Mouse (Mus musculus): ENCODE measurements around the gene Lrp4. TPM values are rescaled to one million over a fixed set of nuclear protein-coding genes. Genes with fewer than 3 reads are reported as not detected.
A peak's percentile ranks its signal among the peaks of the same experiment; 100 is the strongest.

Lrp4 gene
- polyA plus RNA-seq, 2 experiments: 0.58 to 0.70 TPM

- no peak for TF ChIP-seq EP300 (IDR thresholded peaks at IDR 0.05; ENCODE audit: low read depth)
- no peak for TF ChIP-seq CTCF (IDR thresholded peaks at IDR 0.05; ENCODE audit: low read depth)
- ATAC-seq (ENCODE audit: insufficient read depth) (no peak), DNase-seq (ENCODE audit: low read depth in 3 of 3, low spot score in 3 of 3) (no peak)
- Histone ChIP-seq H3K27ac (no peak overlapping the region), H3K4me2 (ENCODE audit: low read depth) (no peak overlapping the region), H3K9ac (replicated peaks) (no peak overlapping the region), H3K9me3 (ENCODE audit: control insufficient read depth, low read length) (no peaks in the 10 kb centered on the region), H3K4me1 (replicated peaks; ENCODE audit: control insufficient read depth in 2 of 2, insufficient read depth in 2 of 2, low read length in 1 of 2) (no peaks in the 10 kb centered on the region; a peak in 1 of 4 replicates), H3K4me3 (ENCODE audit: insufficient read depth in 1 of 2, low read depth in 2 of 2, low read length in 2 of 2) (no peak overlapping the region), H3K36me3 (replicated peaks; ENCODE audit: control insufficient read depth, insufficient read depth, low read depth) (no peaks in the 10 kb centered on the region), H3K27me3 (ENCODE audit: control insufficient read depth, insufficient read depth, low read length) (no peaks in the 10 kb centered on the region)
- 56% methylated on average over 5 of the region's 5 CpGs for WGBS (ENCODE audit: insufficient replicate concordance)
Measured at GRCm38 (mm10) chr2:91440686-91441085, 16.6 kb upstream of the Lrp4 start.

GRCm38 (mm10) chr2:91441715-91442114, 15.6 kb upstream of the Lrp4 start:
- H3K9me3 ChIP-seq (ENCODE audit: control insufficient read depth, low read length): no peaks in the 10 kb centered on the region
- H3K36me3 ChIP-seq (replicated peaks; ENCODE audit: control insufficient read depth, insufficient read depth, low read depth): no peaks in the 10 kb centered on the region
- no peaks in the 10 kb centered on the region; a peak in 1 of 4 replicates for H3K4me1 ChIP-seq (replicated peaks; ENCODE audit: control insufficient read depth in 2 of 2, insufficient read depth in 2 of 2, low read length in 1 of 2)
- H3K27ac ChIP-seq: no peak overlapping the region
- DNase-seq (ENCODE audit: low read depth in 3 of 3, low spot score in 3 of 3) (no peak), ATAC-seq (ENCODE audit: insufficient read depth) (no peak)
- 28% methylated on average over 2 of the region's 2 CpGs for WGBS (ENCODE audit: insufficient replicate concordance)
- no peaks in the 10 kb centered on the region for H3K27me3 ChIP-seq (ENCODE audit: control insufficient read depth, insufficient read depth, low read length)
- no peak overlapping the region for H3K4me2 ChIP-seq (ENCODE audit: low read depth)
- no peak overlapping the region for H3K9ac ChIP-seq (replicated peaks)
- H3K4me3 ChIP-seq (ENCODE audit: insufficient read depth in 1 of 2, low read depth in 2 of 2, low read length in 2 of 2): no peak overlapping the region
- TF ChIP-seq EP300 (IDR thresholded peaks at IDR 0.05; ENCODE audit: low read depth): no peak
- TF ChIP-seq CTCF (IDR thresholded peaks at IDR 0.05; ENCODE audit: low read depth): no peak

GRCm38 (mm10) chr2:91442241-91442640, 15.1 kb upstream of the Lrp4 start:
- Histone ChIP-seq H3K27ac (no peak overlapping the region), H3K9ac (replicated peaks) (no peak overlapping the region), H3K4me3 (ENCODE audit: insufficient read depth in 1 of 2, low read depth in 2 of 2, low read length in 2 of 2) (no peak overlapping the region), H3K36me3 (replicated peaks; ENCODE audit: control insufficient read depth, insufficient read depth, low read depth) (no peaks in the 10 kb centered on the region), H3K9me3 (ENCODE audit: control insufficient read depth, low read length) (no peaks in the 10 kb centered on the region), H3K4me1 (replicated peaks; ENCODE audit: control insufficient read depth in 2 of 2, insufficient read depth in 2 of 2, low read length in 1 of 2) (no peaks in the 10 kb centered on the region; a peak in 1 of 4 replicates), H3K27me3 (ENCODE audit: control insufficient read depth, insufficient read depth, low read length) (no peaks in the 10 kb centered on the region), H3K4me2 (ENCODE audit: low read depth) (no peak overlapping the region)
- WGBS (ENCODE audit: insufficient replicate concordance): 41% methylated on average over 1 of the region's 1 CpGs
- DNase-seq (ENCODE audit: low read depth in 3 of 3, low spot score in 3 of 3) (no peak), ATAC-seq (ENCODE audit: insufficient read depth) (no peak)
- TF ChIP-seq EP300 (IDR thresholded peaks at IDR 0.05; ENCODE audit: low read depth): no peak
- no peak for TF ChIP-seq CTCF (IDR thresholded peaks at IDR 0.05; ENCODE audit: low read depth)

GRCm38 (mm10) chr2:91444286-91444892, 12.9 kb upstream of the Lrp4 start, which contains the start of gene 1110051M20Rik:
1110051M20Rik (minus strand) TSS chr2:91444704.
- Histone ChIP-seq H3K27ac (no peak within 1 kb of the TSS), H3K36me3 (replicated peaks; ENCODE audit: control insufficient read depth, insufficient read depth, low read depth) (no peaks in the 10 kb centered on the region), H3K4me1 (replicated peaks; ENCODE audit: control insufficient read depth in 2 of 2, insufficient read depth in 2 of 2, low read length in 1 of 2) (no peaks in the 10 kb centered on the region; a peak in 1 of 4 replicates), H3K4me3 (ENCODE audit: insufficient read depth in 1 of 2, low read depth in 2 of 2, low read length in 2 of 2) (peak within 1 kb of the TSS; percentile 60 to 66), H3K9me3 (ENCODE audit: control insufficient read depth, low read length) (no peaks in the 10 kb centered on the region), H3K4me2 (ENCODE audit: low read depth) (peak within 1 kb of the TSS; percentile 71), H3K9ac (replicated peaks) (peak within 1 kb of the TSS; percentile 5), H3K27me3 (ENCODE audit: control insufficient read depth, insufficient read depth, low read length) (no peaks in the 10 kb centered on the region)
- peak; percentile 66 for ATAC-seq (ENCODE audit: insufficient read depth)
- WGBS (ENCODE audit: insufficient replicate concordance): 2% methylated on average over 19 of the region's 19 CpGs
- peak; percentile 69 to 76 (median 71) for DNase-seq (ENCODE audit: low read depth in 3 of 3, low spot score in 3 of 3)
- TF ChIP-seq CTCF (IDR thresholded peaks at IDR 0.05; ENCODE audit: low read depth) (no peak), EP300 (IDR thresholded peaks at IDR 0.05; ENCODE audit: low read depth) (no peak)

- no peak for DNase-seq (ENCODE audit: low read depth in 3 of 3, low spot score in 3 of 3)
- Histone ChIP-seq H3K27ac (no peak overlapping the region), H3K4me1 (replicated peaks; ENCODE audit: control insufficient read depth in 2 of 2, insufficient read depth in 2 of 2, low read length in 1 of 2) (peaks cover 5 to 7% of the 10 kb centered on the region in 2 experiments; a peak in 3 of 4 replicates), H3K27me3 (ENCODE audit: control insufficient read depth, insufficient read depth, low read length) (peaks cover 4% of the 10 kb centered on the region), H3K4me2 (ENCODE audit: low read depth) (no peak overlapping the region), H3K4me3 (ENCODE audit: insufficient read depth in 1 of 2, low read depth in 2 of 2, low read length in 2 of 2) (no peak overlapping the region), H3K36me3 (replicated peaks; ENCODE audit: control insufficient read depth, insufficient read depth, low read depth) (no peaks in the 10 kb centered on the region), H3K9me3 (ENCODE audit: control insufficient read depth, low read length) (no peaks in the 10 kb centered on the region), H3K9ac (replicated peaks) (no peak overlapping the region)
- ATAC-seq (ENCODE audit: insufficient read depth): no peak
- TF ChIP-seq CTCF (IDR thresholded peaks at IDR 0.05; ENCODE audit: low read depth): no peak
- no peak for TF ChIP-seq EP300 (IDR thresholded peaks at IDR 0.05; ENCODE audit: low read depth)
- 60% methylated on average over 1 of the region's 1 CpGs for WGBS (ENCODE audit: insufficient replicate concordance)
Measured at GRCm38 (mm10) chr2:91449662-91450061, 7.6 kb upstream of the Lrp4 start.

Data from liver, embryonic 14.5 days (tissue).